Mouse (Mus musculus) cerebellum, adult 2 months (tissue): Measurements from ENCODE around the gene Hoxd9. TPM values are rescaled to one million over a fixed set of nuclear protein-coding genes. Genes with fewer than 3 reads are reported as not detected.

Experiments
- DNase-seq, 2 experiments: peaks; one replicate each; pipeline ENCODE4 v3.0.0; 2021
- H3K27ac ChIP-seq: fragments of 200-500 bp; 2 replicates; pipeline ENCODE4 v1.5.1; 2012; ENCODE audit warnings: low read length, control low read depth, inconsistent platforms; ENCODE audit not compliant: insufficient read depth
- H3K27me3 ChIP-seq: fragments of 200-500 bp; 2 replicates; pipeline ENCODE4 v1.6.1; 2012; ENCODE audit warnings: inconsistent platforms, mild to moderate bottlenecking, low read length, moderate library complexity; ENCODE audit not compliant: control insufficient read depth, insufficient read depth
- H3K4me1 ChIP-seq: fragments of 200-500 bp; 2 replicates; pipeline ENCODE4 v1.6.1; 2011; ENCODE audit warnings: low read length; ENCODE audit not compliant: control insufficient read depth, insufficient read depth
- H3K4me3 ChIP-seq: fragments of 200-500 bp; replicated peaks from 2 replicates; pipeline ENCODE3; 2011; ENCODE audit warnings: mild to moderate bottlenecking, low read depth, low read length, control low read depth; ENCODE audit not compliant: insufficient read depth
- CTCF ChIP-seq: fragments of 200-500 bp; IDR thresholded peaks from 2 replicates; pipeline ENCODE4 v1.5.1; 2011; ENCODE audit warnings: low read depth, mild to moderate bottlenecking, control low read depth, low read length, moderate library complexity, borderline replicate concordance; ENCODE audit not compliant: insufficient read depth
- POLR2A ChIP-seq: fragments of 200-500 bp; IDR thresholded peaks from 2 replicates; pipeline ENCODE4 v1.6.1; 2011; ENCODE audit warnings: low read length, control low read depth, borderline replicate concordance; ENCODE audit not compliant: insufficient read depth
- WGBS: fragments of 180-500 bp; shearing (Covaris S2); methylation state at CpG from one replicate; pipeline ENCODE4 v1.1.7; 2018; 5-methylcytosine and 5-hydroxymethylcytosine counted together
- polyA plus RNA-seq: library from polyadenylated mRNA; depleted of rRNA; stranded (reverse); fragments of >200 nt; gene quantifications from 2 replicates; pipeline ENCODE4 v1.2.3, GENCODE M21; 2012

Hoxd9 gene
- polyA plus RNA-seq, 1 experiment: not detected

DNA sequence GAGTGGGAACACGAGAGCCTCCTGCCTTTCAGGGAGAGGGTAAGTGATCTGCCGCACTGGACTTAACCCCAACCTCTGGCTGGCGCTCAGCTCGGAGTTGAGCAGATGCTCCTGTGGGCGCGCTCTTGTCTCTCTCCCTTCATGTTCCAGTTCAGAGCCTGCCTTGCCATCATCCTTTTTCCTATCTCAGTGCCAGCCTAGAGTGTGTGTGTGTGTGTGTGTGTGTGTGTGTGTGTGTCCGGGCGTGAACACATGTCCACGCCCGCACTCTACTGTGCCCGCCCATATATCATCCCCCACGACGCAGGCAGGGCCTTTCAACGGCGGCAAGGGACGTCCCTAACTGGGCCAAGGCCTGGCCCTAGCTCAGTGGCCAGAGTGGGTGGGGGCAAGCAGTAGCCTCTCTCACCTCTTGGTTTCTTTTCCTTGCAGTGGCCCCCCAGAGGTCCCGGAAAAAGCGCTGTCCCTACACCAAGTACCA is 14.0 kb upstream of the Hoxd9 start:
- no peak for DNase-seq
- peaks cover 20% of the 10 kb centered on the region; the same call in 1 of the 2 replicates for H3K27me3 ChIP-seq
- no peak overlapping the region for H3K4me3 ChIP-seq
- no peak for TF ChIP-seq CTCF
- no peak for TF ChIP-seq POLR2A
- H3K27ac ChIP-seq: no peak overlapping the region
- H3K4me1 ChIP-seq: no peaks in the 10 kb centered on the region
- 3% methylated on average over 18 of the region's 18 CpGs for WGBS

GRCm38 (mm10) chr2:74684106-74684505 is 13.4 kb upstream of the Hoxd9 start:
- 3% methylated on average over 12 of the region's 12 CpGs for WGBS
- Histone ChIP-seq H3K4me1 (no peaks in the 10 kb centered on the region), H3K27ac (no peak overlapping the region), H3K27me3 (peaks cover 18% of the 10 kb centered on the region; the same call in 1 of the 2 replicates), H3K4me3 (no peak overlapping the region)
- TF ChIP-seq CTCF: no peak
- no peak for TF ChIP-seq POLR2A
- DNase-seq: no peak

GRCm38 (mm10) chr2:74685059-74685603 is 12.4 kb upstream of the Hoxd9 start:
- Histone ChIP-seq H3K27ac (no peak overlapping the region), H3K27me3 (peaks cover 18% of the 10 kb centered on the region; the same call in 1 of the 2 replicates), H3K4me1 (no peaks in the 10 kb centered on the region), H3K4me3 (no peak overlapping the region)
- 15% methylated on average over 4 of the region's 4 CpGs for WGBS
- DNase-seq: no peak
- TF ChIP-seq POLR2A (no peak), CTCF (no peak)

- Histone ChIP-seq H3K27me3 (peaks cover 21% of the 10 kb centered on the region; the same call in 1 of the 2 replicates), H3K27ac (no peak overlapping the region), H3K4me1 (no peaks in the 10 kb centered on the region), H3K4me3 (no peak overlapping the region)
- TF ChIP-seq POLR2A (no peak), CTCF (peak; percentile 15; the same call in 1 of the 2 replicates)
- no peak for DNase-seq
- 9% methylated on average over 17 of the region's 17 CpGs for WGBS
Observed at GRCm38 (mm10) chr2:74686301-74686987, 11.1 kb upstream of the Hoxd9 start.

DNA sequence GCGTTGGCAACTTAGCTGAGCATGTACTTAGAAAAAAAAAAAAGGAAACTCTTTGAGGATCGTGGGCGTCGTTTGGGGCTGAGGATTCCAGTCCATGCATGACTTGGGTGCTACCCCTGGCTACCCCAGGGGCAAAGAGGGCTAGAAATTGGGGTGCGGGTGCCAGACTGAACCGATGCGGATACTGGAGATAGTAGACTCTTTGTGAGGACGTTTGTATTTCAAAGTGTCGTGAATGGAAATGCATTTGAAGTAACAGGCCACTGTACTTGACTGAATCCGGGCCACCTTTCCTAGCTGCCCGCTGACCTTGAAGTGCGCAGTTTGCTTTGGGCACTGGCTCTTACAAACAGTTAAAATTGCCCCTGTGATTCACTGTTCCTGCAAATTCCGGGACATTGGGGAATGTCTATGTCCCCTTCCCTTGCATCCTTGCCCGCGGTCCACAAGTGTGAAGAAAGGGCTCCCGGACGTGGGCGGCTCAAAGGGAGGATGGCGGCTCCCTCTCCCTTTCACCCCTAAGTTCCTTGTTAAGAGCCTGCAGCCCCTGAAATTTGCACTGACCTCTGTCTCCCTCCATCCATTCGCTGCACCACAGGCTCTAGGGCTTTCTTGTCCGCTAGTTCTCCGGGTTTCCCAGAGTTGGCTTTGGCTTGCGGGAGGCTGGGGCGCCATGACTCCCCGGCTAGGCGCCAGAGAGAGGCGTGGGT is 10.4 kb upstream of the Hoxd9 start:
- H3K4me3 ChIP-seq: no peak overlapping the region
- peaks cover 24% of the 10 kb centered on the region; the same call in 1 of the 2 replicates for H3K27me3 ChIP-seq
- no peak overlapping the region for H3K27ac ChIP-seq
- WGBS: 4% methylated on average over 27 of the region's 27 CpGs
- no peak for DNase-seq
- H3K4me1 ChIP-seq: no peaks in the 10 kb centered on the region
- TF ChIP-seq POLR2A (no peak), CTCF (no peak)

DNA sequence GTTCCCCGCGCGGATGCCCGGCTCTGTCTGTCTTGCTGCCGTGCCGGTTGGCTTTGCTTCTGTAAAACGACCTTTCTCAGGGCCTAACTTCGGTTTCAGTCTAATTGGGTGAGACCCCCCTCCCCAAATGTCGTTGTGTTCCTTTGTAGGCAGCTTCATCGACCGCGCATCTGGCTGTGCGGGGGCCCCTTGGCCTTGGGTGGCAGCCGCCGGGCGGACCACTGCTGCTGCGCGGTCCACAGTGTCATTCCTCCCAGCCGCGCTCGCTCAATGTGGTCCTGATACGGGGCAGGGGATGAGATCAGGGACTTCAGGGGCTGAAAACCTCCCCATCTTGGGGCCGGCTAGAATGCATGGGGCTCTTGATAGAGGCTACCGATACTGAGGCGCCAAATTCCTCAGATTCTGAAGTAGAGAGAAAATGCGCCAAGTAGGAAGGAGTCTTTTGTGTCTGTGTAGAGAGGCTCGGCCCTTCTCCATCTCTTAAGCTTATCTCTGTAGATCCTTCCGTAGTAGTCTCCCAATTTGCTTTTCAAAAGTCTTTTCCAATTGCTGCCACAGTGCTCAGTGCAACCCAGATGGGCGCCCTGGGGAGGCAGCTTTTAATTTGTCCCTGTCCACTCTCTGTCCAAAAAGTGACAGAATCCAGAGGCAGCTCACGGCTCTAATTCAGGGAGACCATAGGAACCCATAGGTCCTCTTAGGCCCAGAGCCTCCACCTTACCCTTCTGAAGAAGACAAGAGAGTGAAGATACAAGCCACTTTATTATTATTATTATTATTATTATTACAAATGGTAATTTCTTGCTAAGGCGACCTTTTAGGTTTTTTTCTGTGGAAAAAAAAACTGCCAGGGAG is 9.6 kb upstream of the Hoxd9 start:
- WGBS: 2% methylated on average over 31 of the region's 31 CpGs

More for the DNA sequence above, 9.6 kb upstream of the Hoxd9 start:
- H3K27me3 ChIP-seq: peaks cover 25% of the 10 kb centered on the region; the same call in 1 of the 2 replicates
- no peak overlapping the region for H3K4me3 ChIP-seq
- H3K27ac ChIP-seq: no peak overlapping the region
- no peak for DNase-seq
- no peaks in the 10 kb centered on the region for H3K4me1 ChIP-seq
- TF ChIP-seq CTCF (no peak), POLR2A (no peak)
